Mouse (Mus musculus) limb, embryonic 13.5 days (tissue): ENCODE results near the gene Naa80. TPM values are rescaled to one million over a fixed set of nuclear protein-coding genes. Genes with fewer than 3 reads are reported as not detected.

Experiments used
- ATAC-seq: fragments of 200-750 bp; cut with Nextera tagmentation; 2 replicates; pipeline ENCODE4 v1.8.0; 2017; ENCODE audit warnings: low read depth, moderate number of reproducible peaks, moderate TSS enrichment; ENCODE audit not compliant: low FRiP score
- H3K27ac ChIP-seq: fragments of 300-500 bp; sonication (generic); 2 replicates; pipeline ENCODE4 v1.5.1; 2015; ENCODE audit warnings: inconsistent platforms, mild to moderate bottlenecking, moderate library complexity
- H3K27me3 ChIP-seq: fragments of 300-500 bp; sonication (generic); 2 replicates; pipeline ENCODE4 v1.6.1; 2015; ENCODE audit warnings: mild to moderate bottlenecking, inconsistent platforms
- H3K36me3 ChIP-seq: fragments of 300-500 bp; sonication (generic); 2 replicates; pipeline ENCODE4 v1.6.1; 2015; ENCODE audit warnings: inconsistent platforms, mild to moderate bottlenecking, moderate library complexity
- H3K4me1 ChIP-seq: fragments of 300-500 bp; sonication (generic); 2 replicates; pipeline ENCODE4 v1.6.1; 2015; ENCODE audit warnings: inconsistent platforms
- H3K4me2 ChIP-seq: fragments of 300-500 bp; sonication (generic); replicated peaks from 2 replicates; pipeline ENCODE4 v1.6.1; 2015; ENCODE audit warnings: inconsistent platforms, mild to moderate bottlenecking, moderate library complexity
- H3K4me3 ChIP-seq: fragments of 300-500 bp; sonication (generic); 2 replicates; pipeline ENCODE4 v1.5.1; 2015; ENCODE audit warnings: moderate library complexity, mild to moderate bottlenecking, inconsistent platforms
- H3K9ac ChIP-seq: fragments of 300-500 bp; sonication (generic); 2 replicates; pipeline ENCODE4 v1.6.1; 2015; ENCODE audit warnings: mild to moderate bottlenecking, inconsistent platforms
- H3K9me3 ChIP-seq: fragments of 300-500 bp; sonication (generic); 2 replicates; pipeline ENCODE4 v1.6.1; 2016; ENCODE audit warnings: inconsistent platforms
- WGBS: fragments of 180-500 bp; shearing (Covaris S2); methylation state at CpG from one replicate; pipeline ENCODE4 v1.1.7; 2015; 5-methylcytosine and 5-hydroxymethylcytosine counted together
- polyA plus RNA-seq: library from polyadenylated mRNA; unstranded; fragments of >200 nt; fragmentation: Nextera tagmentation; extraction: Ambion mirVana; gene quantifications from 2 replicates; pipeline ENCODE4 v1.2.1, GENCODE M21; 2015

Gene Naa80
- polyA plus RNA-seq, 1 experiment from 2014 or later, result 19.6 TPM

DNA sequence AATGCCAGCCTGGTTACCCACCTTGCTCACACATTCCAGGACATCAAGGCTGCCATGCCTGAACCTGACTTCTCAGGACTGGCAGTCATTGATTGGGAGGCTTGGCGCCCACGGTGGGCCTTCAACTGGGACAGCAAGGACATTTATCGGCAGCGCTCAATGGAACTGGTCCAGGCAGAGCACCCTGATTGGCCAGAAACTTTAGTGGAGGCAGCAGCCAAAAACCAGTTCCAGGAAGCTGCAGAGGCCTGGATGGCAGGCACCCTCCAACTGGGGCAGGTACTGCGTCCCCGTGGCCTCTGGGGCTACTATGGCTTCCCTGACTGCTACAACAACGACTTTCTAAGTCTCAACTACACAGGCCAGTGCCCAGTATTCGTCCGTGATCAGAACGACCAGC, 816 bp upstream of the Naa80 start:
- no peak overlapping the region for H3K4me3 ChIP-seq
- ATAC-seq, result no peak
- no peaks in the 10 kb centered on the region for H3K27me3 ChIP-seq
- WGBS, result 88% methylated on average over 10 of the region's 10 CpGs
- H3K4me2 ChIP-seq, result peak overlapping the region; percentile 70
- peak overlapping the region; percentile 36; the same call in 1 of the 2 replicates for H3K9ac ChIP-seq
- H3K4me1 ChIP-seq, result peaks cover 61% of the 10 kb centered on the region
- H3K9me3 ChIP-seq, result no peaks in the 10 kb centered on the region
- peaks cover 23% of the 10 kb centered on the region for H3K36me3 ChIP-seq
- no peak overlapping the region for H3K27ac ChIP-seq

DNA sequence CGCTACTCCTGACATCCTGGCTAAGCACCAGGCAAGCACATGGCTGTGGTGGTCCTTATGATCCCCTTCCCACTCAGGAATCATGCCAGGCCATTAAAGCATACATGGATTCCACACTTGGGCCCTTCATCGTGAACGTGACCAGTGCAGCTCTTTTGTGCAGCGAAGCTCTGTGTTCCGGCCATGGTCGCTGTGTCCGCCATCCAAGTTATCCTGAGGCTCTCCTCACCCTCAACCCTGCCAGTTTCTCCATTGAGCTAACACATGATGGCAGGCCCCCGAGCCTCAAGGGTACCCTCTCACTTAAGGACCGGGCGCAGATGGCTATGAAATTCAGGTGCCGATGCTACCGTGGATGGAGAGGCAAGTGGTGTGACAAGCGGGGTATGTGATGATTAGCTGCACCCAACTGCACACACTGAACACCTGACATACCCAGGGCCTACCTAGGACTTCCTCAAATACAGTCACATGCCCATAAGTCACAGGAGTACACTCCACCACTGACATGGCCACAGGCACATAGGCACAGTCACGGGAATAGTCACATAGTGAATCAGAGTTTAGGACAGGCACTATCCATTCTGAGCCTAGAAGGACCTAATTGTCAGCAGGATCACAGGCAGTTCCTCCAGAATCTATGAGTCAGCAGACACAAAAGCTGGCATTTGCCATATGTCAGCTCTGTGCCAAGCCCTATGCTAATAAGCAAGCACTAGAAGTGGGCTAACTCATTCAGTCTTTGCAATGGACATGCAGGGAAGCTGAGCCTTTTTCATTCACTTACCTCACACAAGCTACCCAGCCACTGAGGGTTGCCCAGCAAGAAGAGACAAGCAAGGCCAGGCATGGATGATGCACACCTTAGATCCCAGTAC, 575 bp downstream of the Naa80 start:
- peaks cover 25% of the 10 kb centered on the region for H3K36me3 ChIP-seq
- ATAC-seq, result no peak
- 93% methylated on average over 14 of the region's 14 CpGs for WGBS
- peaks cover 61% of the 10 kb centered on the region for H3K4me1 ChIP-seq
- H3K27me3 ChIP-seq, result no peaks in the 10 kb centered on the region
- H3K9me3 ChIP-seq, result no peaks in the 10 kb centered on the region
- H3K4me3 ChIP-seq, result no peak overlapping the region
- peak overlapping the region; percentile 86; the same call in 1 of the 2 replicates for H3K27ac ChIP-seq
- peak overlapping the region; percentile 88 for H3K4me2 ChIP-seq
- peak overlapping the region; percentile 79; the same call in 1 of the 2 replicates for H3K9ac ChIP-seq

DNA sequence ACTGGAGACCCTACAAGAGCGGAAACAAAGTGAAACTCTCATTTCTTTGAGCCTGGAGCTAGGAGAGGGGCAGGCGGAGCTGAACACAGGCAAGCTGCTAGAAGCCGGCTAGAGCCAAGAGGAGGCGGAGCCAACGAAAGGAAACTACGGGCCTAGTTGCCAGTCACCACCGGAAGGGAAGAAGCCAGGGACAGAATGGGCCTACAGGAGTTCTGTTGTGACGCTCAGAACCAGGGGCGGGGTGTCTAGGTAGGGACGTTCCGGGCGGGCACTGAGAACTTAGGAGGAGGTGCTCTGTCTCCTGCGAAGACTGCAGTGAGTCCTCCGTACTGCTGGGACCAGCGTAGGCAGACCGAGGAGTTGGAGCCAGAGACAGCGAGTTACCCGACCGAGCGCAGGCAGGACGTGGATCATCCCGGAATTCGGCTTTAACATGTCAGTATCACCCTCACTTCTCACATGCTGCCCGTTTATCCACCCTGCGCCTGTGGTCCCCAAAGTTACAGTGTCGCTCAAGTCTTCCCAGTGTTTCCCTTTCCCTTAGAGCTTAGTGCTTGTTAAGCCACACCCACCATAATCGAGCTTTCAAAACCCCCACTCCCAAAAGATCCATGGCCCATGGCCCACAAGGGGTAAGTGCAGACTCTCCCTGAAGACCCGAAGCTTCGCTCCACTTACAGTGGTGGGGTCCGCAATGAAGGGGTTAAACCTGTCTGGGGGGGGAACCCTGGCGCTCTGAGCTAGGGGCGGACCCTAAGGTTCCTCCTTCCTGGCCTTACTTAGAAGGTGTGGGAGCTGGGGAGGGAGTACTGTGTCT, 2.0 kb downstream of the Naa80 start, which contains the start of gene Hyal3:
TSS of gene Hyal3 (plus strand) at position 318 of the 817 bp plus-strand sequence.
- WGBS, result under 1% methylated on average over 32 of the region's 32 CpGs
- Histone ChIP-seq H3K27me3 (no peaks in the 10 kb centered on the region), H3K9ac (peak within 1 kb of the TSS; percentile 79), H3K36me3 (peaks cover 24% of the 10 kb centered on the region), H3K27ac (peak within 1 kb of the TSS; percentile 86), H3K4me3 (peak within 1 kb of the TSS; percentile 65), H3K4me2 (peak within 1 kb of the TSS; percentile 88), H3K4me1 (peaks cover 61% of the 10 kb centered on the region), H3K9me3 (no peaks in the 10 kb centered on the region)
- peak; percentile 82 for ATAC-seq

DNA sequence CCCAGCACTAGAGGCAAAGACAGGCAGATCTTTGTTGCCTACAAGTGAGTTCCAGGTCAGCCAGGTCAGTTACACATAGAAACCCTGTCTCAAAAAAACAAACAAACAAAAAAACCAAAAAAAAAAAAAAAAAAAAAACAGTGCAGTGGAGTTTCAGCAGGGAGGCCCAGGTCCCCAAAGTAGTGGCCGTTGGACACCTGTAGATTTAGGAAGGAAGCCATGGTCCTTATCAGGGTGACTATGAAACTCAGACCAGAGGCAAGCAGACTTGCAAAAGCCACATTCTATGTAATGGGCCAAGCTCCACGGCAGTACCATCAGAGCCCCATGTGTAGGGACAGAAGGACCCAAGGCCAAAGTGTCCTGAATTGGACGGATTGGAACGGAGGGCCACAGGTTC, 2.9 kb downstream of the Naa80 start:
- Histone ChIP-seq H3K4me1 (peaks cover 52% of the 10 kb centered on the region), H3K9ac (peak overlapping the region; percentile 79), H3K9me3 (no peaks in the 10 kb centered on the region), H3K36me3 (peaks cover 24% of the 10 kb centered on the region), H3K27ac (peak overlapping the region; percentile 86; the same call in 1 of the 2 replicates), H3K4me3 (peak overlapping the region; percentile 65), H3K4me2 (peak overlapping the region; percentile 88), H3K27me3 (no peaks in the 10 kb centered on the region)
- 77% methylated on average over 4 of the region's 4 CpGs for WGBS
- ATAC-seq, result no peak

DNA sequence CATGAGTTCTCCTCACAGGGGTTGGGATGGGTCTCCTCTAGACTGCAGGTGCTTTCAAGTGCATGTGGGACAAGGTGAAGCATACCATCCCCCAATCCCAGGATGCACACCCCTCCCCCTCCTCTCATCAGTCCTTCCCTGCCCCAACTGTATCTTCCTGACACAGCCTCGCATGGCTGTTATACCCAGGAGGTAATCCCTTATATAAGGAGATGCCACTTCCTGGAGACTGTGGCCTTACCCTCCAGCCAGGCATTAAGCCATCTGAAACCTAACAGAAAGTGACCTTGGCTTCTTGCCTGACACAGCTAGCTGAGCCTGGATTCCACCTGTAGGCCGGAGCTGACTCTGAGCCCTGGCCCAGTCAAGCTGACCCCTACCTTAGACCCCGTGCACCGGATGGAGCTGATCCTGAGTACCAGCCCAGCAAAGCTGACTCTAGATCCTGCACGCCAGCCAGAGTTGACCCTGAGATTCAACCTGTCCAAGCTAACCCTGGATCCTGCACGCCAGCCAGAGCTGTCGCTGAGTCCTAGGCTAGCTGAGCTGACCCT, 3.9 kb downstream of the Naa80 start:
- ATAC-seq, result no peak
- H3K4me3 ChIP-seq, result no peak overlapping the region
- WGBS, result 88% methylated on average over 7 of the region's 7 CpGs
- H3K4me1 ChIP-seq, result peaks cover 42% of the 10 kb centered on the region
- no peak overlapping the region for H3K27ac ChIP-seq
- peak overlapping the region; percentile 88 for H3K4me2 ChIP-seq
- H3K36me3 ChIP-seq, result peaks cover 24% of the 10 kb centered on the region
- H3K9me3 ChIP-seq, result no peaks in the 10 kb centered on the region
- H3K27me3 ChIP-seq, result no peaks in the 10 kb centered on the region
- H3K9ac ChIP-seq, result no peak overlapping the region; the same call in 1 of the 2 replicates

DNA sequence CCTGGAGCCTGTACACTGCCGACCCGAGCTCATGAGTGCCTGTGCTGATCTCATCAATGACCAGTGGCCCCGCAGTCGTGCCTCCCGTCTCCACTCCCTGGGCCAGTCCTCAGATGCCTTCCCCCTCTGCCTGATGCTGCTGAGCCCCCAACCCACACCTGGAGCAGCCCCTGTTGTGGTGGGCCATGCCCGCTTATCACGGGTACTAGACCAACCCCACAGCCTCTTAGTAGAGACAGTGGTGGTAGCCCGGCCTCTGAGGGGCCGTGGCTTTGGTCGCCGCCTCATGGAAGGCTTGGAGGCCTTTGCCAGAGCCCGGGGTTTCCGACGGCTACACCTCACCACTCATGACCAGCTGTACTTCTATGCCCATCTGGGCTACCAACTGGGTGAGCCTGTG, 4.5 kb downstream of the Naa80 start:
- no peak for ATAC-seq
- Histone ChIP-seq H3K4me3 (no peak overlapping the region), H3K9me3 (no peaks in the 10 kb centered on the region), H3K27ac (no peak overlapping the region), H3K9ac (no peak overlapping the region), H3K4me1 (peaks cover 39% of the 10 kb centered on the region), H3K4me2 (no peak overlapping the region), H3K36me3 (peaks cover 24% of the 10 kb centered on the region), H3K27me3 (no peaks in the 10 kb centered on the region)
- WGBS, result 91% methylated on average over 14 of the region's 14 CpGs

DNA sequence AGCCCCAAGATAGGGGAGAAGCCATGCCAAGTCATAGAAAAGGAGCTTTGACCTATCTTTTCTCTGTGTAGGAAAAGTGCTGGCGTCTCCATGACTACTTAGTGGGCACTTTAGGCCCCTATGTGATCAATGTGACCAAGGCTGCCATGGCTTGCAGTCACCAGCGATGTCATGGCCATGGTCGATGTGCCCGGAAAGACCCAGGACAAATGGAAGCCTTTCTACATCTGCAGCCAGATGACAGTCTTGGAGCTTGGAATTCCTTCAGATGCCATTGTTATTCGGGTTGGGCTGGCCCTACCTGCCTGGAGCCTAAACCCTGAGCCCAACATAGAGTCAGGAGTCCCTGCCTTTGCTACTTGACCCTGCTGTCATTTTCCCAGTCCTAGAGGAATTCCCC, 7.8 kb downstream of the Naa80 start:
- peak overlapping the region; percentile 22; the same call in 1 of the 2 replicates for H3K27ac ChIP-seq
- H3K4me3 ChIP-seq, result no peak overlapping the region
- H3K27me3 ChIP-seq, result no peaks in the 10 kb centered on the region
- no peak overlapping the region for H3K9ac ChIP-seq
- no peaks in the 10 kb centered on the region for H3K9me3 ChIP-seq
- 88% methylated on average over 5 of the region's 5 CpGs for WGBS
- H3K4me1 ChIP-seq, result peaks cover 22% of the 10 kb centered on the region
- no peak overlapping the region for H3K4me2 ChIP-seq
- ATAC-seq, result no peak
- peaks cover 47% of the 10 kb centered on the region for H3K36me3 ChIP-seq

DNA sequence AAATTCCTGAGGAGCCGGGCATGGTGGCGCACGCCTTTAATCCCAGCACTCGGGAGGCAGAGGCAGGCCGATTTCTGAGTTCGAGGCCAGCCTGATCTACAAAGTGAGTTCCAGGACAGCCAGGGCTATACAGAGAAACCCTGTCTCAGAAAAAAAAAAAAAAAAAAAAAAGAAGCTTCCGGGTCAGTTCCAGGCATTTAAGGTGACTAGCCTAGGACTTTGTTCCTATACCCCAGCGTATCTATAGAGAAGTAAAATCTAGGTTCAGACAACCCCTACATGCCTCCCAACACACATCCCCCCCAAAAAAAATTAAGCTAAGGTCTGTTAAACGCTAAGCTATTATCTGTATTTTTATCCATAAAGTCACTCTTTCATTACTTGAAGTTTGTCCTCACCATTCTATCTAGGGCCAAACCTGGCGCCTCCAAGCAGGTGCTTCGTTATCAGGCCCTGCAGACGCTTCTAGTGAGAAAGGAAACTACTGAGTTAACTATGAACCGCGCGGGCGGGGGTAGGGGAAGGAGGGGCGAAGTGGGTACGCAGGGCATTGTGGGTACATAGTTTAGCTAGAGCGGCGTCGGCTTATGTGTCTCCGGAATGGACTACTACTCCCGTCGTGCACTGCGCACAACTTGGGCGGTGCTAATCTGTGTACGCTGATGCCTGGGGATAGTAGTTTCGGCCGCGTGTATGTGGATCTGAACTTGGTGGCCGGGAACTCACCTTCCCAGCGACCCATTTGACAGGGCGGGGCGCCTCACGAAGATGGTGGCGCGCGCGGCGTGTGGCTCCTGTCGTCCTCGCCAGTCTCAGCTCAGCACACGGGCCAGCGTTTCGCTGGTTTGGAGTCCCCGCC, 8.5 kb downstream of the Naa80 start, which contains the start of gene Ifrd2:
TSS of gene Ifrd2 (plus strand) at position 669 of the 859 bp plus-strand sequence.
- no peaks in the 10 kb centered on the region for H3K27me3 ChIP-seq
- H3K4me3 ChIP-seq, result peak within 1 kb of the TSS; percentile 81
- no peaks in the 10 kb centered on the region for H3K9me3 ChIP-seq
- H3K4me1 ChIP-seq, result peaks cover 15% of the 10 kb centered on the region
- H3K4me2 ChIP-seq, result peak within 1 kb of the TSS; percentile 91
- WGBS, result 14% methylated on average over 46 of the region's 46 CpGs
- peak within 1 kb of the TSS; percentile 22; the same call in 1 of the 2 replicates for H3K27ac ChIP-seq
- H3K36me3 ChIP-seq, result peaks cover 54% of the 10 kb centered on the region
- ATAC-seq, result peak; percentile 98
- peak within 1 kb of the TSS; percentile 77 for H3K9ac ChIP-seq

DNA sequence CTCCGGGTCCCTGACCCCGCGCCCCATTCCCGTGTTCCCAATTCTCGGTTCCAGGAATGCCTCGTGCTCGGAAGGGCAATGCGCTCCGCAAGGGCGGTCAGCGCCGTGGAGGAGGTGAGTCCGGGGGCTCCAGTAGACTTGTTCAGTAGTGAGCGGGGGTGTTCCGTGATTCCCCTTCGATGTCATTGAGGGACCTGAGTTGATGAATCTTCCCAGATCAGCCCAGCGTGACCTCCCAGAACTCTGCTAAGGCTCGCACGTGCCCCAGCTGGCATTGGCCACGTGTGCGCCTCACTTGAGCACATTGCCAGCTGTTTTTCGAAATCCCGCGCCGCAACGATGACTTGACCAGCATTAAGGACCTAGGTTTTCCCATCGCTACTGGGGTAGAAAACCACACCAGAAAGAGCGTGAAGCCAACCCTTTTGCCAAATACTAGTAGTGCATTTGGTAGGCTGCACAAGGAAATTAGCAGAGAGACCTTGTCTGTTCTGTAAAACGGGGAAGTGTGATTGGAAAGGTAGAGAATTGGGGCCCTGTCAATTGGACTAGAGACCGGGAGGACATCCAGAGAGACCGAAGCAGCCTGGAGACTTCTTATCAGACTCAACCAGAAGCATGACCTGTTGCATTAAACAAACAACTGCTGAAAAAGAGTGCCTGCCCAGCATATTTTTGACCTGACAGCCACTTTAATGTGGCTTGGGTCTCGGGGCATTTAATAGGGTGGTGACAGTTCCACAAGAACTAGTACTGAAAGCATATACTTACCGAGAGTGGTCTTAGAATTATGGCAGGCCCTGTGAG, 9.3 kb downstream of the Naa80 start:
- H3K27ac ChIP-seq, result no peak overlapping the region
- ATAC-seq, result no peak
- H3K4me2 ChIP-seq, result peak overlapping the region; percentile 91
- H3K4me1 ChIP-seq, result peaks cover 12% of the 10 kb centered on the region
- H3K27me3 ChIP-seq, result no peaks in the 10 kb centered on the region
- peaks cover 57% of the 10 kb centered on the region for H3K36me3 ChIP-seq
- H3K9me3 ChIP-seq, result no peaks in the 10 kb centered on the region
- H3K4me3 ChIP-seq, result peak overlapping the region; percentile 81
- WGBS, result 4% methylated on average over 33 of the region's 33 CpGs
- H3K9ac ChIP-seq, result peak overlapping the region; percentile 77

DNA sequence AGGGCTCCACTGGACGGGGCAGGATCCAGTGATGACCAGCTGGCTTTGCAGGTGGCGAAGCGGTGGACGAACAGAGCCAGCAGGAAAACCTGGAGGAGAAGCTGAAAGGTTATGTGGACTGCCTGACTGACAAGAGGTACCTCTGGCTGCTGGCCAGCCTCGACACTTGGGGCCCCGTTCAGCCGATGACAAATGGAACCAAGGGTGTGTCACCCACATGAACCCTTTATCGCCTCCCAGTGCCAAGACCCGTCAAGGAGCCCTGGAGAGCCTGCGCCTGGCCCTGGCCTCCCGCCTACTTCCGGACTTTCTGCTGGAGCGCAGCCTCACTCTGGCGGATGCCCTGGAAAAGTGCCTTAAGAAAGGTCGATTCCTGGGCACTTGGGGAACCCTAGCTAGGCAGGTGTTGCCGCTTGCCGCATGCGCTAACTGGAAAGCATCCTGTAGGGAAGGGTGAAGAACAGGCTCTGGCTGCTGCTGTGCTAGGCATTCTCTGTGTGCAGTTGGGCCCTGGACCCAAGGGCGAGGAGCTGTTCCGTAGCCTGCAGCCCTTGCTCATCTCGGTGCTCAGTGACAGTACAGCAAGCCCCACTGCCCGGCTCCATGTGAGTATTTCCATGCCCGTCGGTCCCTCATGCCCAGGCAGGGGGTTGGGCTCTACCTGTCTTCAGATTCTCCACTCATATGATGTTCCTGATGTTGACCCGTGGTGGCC, 11.5 kb downstream of the Naa80 start:
- Histone ChIP-seq H3K4me3 (no peak overlapping the region), H3K9ac (no peak overlapping the region), H3K36me3 (peaks cover 57% of the 10 kb centered on the region), H3K4me2 (no peak overlapping the region), H3K27me3 (no peaks in the 10 kb centered on the region), H3K9me3 (no peaks in the 10 kb centered on the region), H3K4me1 (peaks cover 12% of the 10 kb centered on the region), H3K27ac (no peak overlapping the region)
- ATAC-seq, result no peak
- 90% methylated on average over 25 of the region's 25 CpGs for WGBS
